Mouse (Mus musculus): ENCODE measurements at regions not wholly inside any gene's neighbourhood (a gene's known extent, or its start where the extent isn't known, plus 50 kb on each side); places are given as distances from the start of the nearest gene placed in this dataset.
"Not testable (repeated sequence)": the region's sequence is repeated elsewhere in the genome, so short reads cannot be mapped to it uniquely, and the experiment has no call there.

- H3K4me3 ChIP-seq (ENCODE audit: low read depth, low read length): no peak overlapping the region
- H3K9me3 ChIP-seq (ENCODE audit: control insufficient read depth): no peaks in the 10 kb centered on the region
- H3K9ac ChIP-seq (ENCODE audit: low read depth, low read length): no peak overlapping the region
- ATAC-seq: no peak
- WGBS: 76% methylated on average over 3 of the region's 3 CpGs
- no peak overlapping the region for H3K27ac ChIP-seq (ENCODE audit: low read depth, low read length)
- H3K36me3 ChIP-seq (ENCODE audit: control insufficient read depth, insufficient read depth): no peaks in the 10 kb centered on the region
- no peaks in the 10 kb centered on the region for H3K4me1 ChIP-seq (replicated peaks; ENCODE audit: control insufficient read depth, insufficient read depth, low read length)
- no peak overlapping the region for H3K4me2 ChIP-seq (replicated peaks; ENCODE audit: low read depth)
- no peak for TF ChIP-seq CTCF (IDR thresholded peaks at IDR 0.05; ENCODE audit: low read depth)
- no peaks in the 10 kb centered on the region for H3K27me3 ChIP-seq (replicated peaks; ENCODE audit: control insufficient read depth, insufficient read depth, low read length)
Observed at GRCm38 (mm10) chr16:50786199-50786598, 195.2 kb upstream of the Ccdc54 start.

DNA sequence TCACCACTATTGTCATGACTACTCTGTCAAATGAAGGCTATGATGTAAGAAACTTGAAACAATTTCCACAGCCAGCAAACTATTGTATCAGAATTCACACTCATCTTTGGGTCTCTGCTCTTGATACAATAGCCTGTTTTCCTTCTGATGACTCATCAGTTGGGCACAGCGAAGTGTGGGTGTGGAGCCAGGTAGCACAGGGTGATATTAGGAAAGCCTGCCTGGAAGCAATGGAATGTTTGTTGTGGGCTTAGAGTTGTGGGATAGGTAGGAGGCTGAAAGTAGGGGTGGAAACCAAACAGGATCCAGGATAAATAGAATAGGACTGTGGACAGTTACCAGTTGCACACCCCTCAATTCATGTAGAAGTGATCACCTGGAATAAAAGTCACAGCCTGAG is 194.4 kb upstream of the Ccdc54 start:
- H3K27ac ChIP-seq (ENCODE audit: low read depth, low read length): no peak overlapping the region
- H3K4me2 ChIP-seq (replicated peaks; ENCODE audit: low read depth): no peak overlapping the region
- H3K27me3 ChIP-seq (replicated peaks; ENCODE audit: control insufficient read depth, insufficient read depth, low read length): no peaks in the 10 kb centered on the region
- no peaks in the 10 kb centered on the region for H3K9me3 ChIP-seq (ENCODE audit: control insufficient read depth)
- no peaks in the 10 kb centered on the region for H3K36me3 ChIP-seq (ENCODE audit: control insufficient read depth, insufficient read depth)
- WGBS: 45% methylated on average over 1 of the region's 1 CpGs
- no peak overlapping the region for H3K9ac ChIP-seq (ENCODE audit: low read depth, low read length)
- no peaks in the 10 kb centered on the region for H3K4me1 ChIP-seq (replicated peaks; ENCODE audit: control insufficient read depth, insufficient read depth, low read length)
- ATAC-seq: no peak
- no peak overlapping the region for H3K4me3 ChIP-seq (ENCODE audit: low read depth, low read length)
- no peak for TF ChIP-seq CTCF (IDR thresholded peaks at IDR 0.05; ENCODE audit: low read depth)

DNA sequence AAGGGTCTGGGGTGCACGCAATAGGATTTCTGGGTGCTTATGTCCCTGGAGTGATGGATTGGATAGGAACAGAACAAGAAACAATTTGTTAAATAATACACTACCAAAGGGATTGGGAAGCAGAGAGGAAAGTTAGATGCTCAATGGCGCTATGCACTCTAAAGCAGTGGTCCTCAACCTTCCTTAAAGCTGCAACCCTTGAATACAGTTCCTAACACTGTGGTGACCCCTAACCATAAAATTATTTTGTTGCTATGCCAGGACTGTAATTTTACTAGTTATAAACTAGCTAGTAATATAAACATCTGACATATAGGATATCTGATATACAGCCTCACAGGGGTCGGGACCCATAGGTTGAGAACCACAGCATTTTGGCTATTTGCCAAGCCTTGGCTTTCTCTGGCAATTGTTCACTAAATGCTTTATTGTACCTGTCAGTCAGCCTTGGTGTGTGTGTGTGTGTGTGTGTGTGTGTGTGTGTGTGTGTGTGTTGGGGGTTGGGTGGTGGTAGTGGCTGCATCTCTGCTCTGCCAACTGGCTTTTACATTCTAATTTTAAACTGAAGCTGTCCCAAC is 193.8 kb upstream of the Ccdc54 start:
- ATAC-seq: no peak
- Histone ChIP-seq H3K27me3 (replicated peaks; ENCODE audit: control insufficient read depth, insufficient read depth, low read length) (no peaks in the 10 kb centered on the region), H3K4me3 (ENCODE audit: low read depth, low read length) (no peak overlapping the region), H3K4me1 (replicated peaks; ENCODE audit: control insufficient read depth, insufficient read depth, low read length) (no peaks in the 10 kb centered on the region), H3K9me3 (ENCODE audit: control insufficient read depth) (no peaks in the 10 kb centered on the region), H3K27ac (ENCODE audit: low read depth, low read length) (no peak overlapping the region), H3K9ac (ENCODE audit: low read depth, low read length) (no peak overlapping the region), H3K36me3 (ENCODE audit: control insufficient read depth, insufficient read depth) (no peaks in the 10 kb centered on the region), H3K4me2 (replicated peaks; ENCODE audit: low read depth) (no peak overlapping the region)
- 63% methylated on average over 3 of the region's 3 CpGs for WGBS
- no peak for TF ChIP-seq CTCF (IDR thresholded peaks at IDR 0.05; ENCODE audit: low read depth)

DNA sequence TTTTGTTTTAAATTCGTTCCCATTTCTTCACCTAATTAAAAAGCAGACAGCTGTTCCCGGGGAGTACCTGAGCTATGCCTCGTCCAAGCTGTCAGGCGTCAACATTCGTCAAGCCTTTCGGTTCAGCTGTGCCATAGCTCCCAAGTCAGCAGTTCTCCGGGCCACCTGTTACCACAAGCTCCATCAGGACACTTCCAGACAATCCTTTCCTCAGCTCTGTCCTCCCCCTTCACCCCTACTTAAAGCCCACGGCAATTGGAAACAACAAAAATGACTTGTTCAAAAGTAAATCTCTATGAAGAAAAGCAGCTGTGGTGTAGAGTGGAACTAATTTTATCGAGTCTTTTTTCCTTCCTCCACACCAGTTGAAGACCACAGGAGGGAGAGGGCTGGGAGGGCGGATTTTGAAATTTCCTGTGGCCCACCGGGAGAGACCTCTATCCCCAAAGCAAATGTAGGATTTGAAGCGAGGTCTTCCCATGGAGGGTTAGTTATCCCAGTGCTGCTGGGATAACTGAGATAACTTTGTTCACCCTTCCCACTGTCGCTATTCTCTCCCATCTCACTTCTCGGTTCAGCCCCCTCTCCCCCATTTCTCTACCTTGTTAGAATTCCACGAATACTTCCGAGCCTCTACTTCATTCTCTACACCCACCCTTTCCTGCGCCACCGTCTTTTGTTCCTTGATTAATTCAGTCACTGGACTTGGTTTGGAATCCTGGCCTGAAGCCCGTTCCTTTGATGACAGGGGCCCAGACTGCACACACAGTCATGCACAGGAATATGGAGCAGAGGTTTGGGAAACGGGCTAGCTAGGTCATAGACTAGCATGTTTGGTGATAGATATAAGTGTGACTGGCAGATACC is 193.1 kb upstream of the Ccdc54 start:
- Histone ChIP-seq H3K27ac (ENCODE audit: low read depth, low read length) (no peak overlapping the region), H3K4me3 (ENCODE audit: low read depth, low read length) (no peak overlapping the region), H3K4me2 (replicated peaks; ENCODE audit: low read depth) (no peak overlapping the region), H3K36me3 (ENCODE audit: control insufficient read depth, insufficient read depth) (no peaks in the 10 kb centered on the region), H3K9ac (ENCODE audit: low read depth, low read length) (no peak overlapping the region), H3K27me3 (replicated peaks; ENCODE audit: control insufficient read depth, insufficient read depth, low read length) (no peaks in the 10 kb centered on the region), H3K9me3 (ENCODE audit: control insufficient read depth) (no peaks in the 10 kb centered on the region), H3K4me1 (replicated peaks; ENCODE audit: control insufficient read depth, insufficient read depth, low read length) (peaks cover 3% of the 10 kb centered on the region; the same call in 1 of the 2 replicates)
- ATAC-seq: no peak
- no peak for TF ChIP-seq CTCF (IDR thresholded peaks at IDR 0.05; ENCODE audit: low read depth)
- WGBS: 64% methylated on average over 20 of the region's 20 CpGs

DNA sequence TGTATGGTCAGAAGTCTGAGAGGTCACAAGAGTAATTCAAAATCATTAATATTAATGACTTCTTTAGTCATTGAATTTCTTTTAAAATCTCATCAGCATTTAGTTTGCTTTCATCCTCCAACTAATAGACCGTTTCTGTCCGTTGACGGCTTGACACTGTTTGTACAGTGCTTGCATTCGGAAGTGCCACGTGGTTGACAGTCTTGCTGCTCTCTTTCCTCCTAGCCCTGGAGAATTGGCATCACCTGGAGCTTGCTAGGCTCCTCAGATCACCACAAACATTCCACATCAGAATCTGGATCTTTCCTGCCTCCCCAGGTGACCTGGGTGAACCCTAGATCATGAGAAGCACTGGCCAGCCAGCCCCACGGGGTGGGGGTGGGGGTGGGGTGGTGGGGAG is 192.3 kb upstream of the Ccdc54 start:
- Histone ChIP-seq H3K27ac (ENCODE audit: low read depth, low read length) (no peak overlapping the region), H3K27me3 (replicated peaks; ENCODE audit: control insufficient read depth, insufficient read depth, low read length) (no peaks in the 10 kb centered on the region), H3K9ac (ENCODE audit: low read depth, low read length) (no peak overlapping the region), H3K4me3 (ENCODE audit: low read depth, low read length) (no peak overlapping the region), H3K4me2 (replicated peaks; ENCODE audit: low read depth) (no peak overlapping the region), H3K4me1 (replicated peaks; ENCODE audit: control insufficient read depth, insufficient read depth, low read length) (peaks cover 3% of the 10 kb centered on the region; the same call in 1 of the 2 replicates), H3K9me3 (ENCODE audit: control insufficient read depth) (no peaks in the 10 kb centered on the region), H3K36me3 (ENCODE audit: control insufficient read depth, insufficient read depth) (no peaks in the 10 kb centered on the region)
- no peak for ATAC-seq
- no peak for TF ChIP-seq CTCF (IDR thresholded peaks at IDR 0.05; ENCODE audit: low read depth)
- 49% methylated on average over 6 of the region's 6 CpGs for WGBS

GRCm38 (mm10) chr16:50779030-50779784 is 188.3 kb upstream of the Ccdc54 start:
- TF ChIP-seq CTCF (IDR thresholded peaks at IDR 0.05; ENCODE audit: low read depth): no peak
- Histone ChIP-seq H3K36me3 (ENCODE audit: control insufficient read depth, insufficient read depth) (no peaks in the 10 kb centered on the region), H3K9me3 (ENCODE audit: control insufficient read depth) (no peaks in the 10 kb centered on the region), H3K9ac (ENCODE audit: low read depth, low read length) (no peak overlapping the region), H3K4me1 (replicated peaks; ENCODE audit: control insufficient read depth, insufficient read depth, low read length) (peaks cover 3% of the 10 kb centered on the region; the same call in 1 of the 2 replicates), H3K4me2 (replicated peaks; ENCODE audit: low read depth) (no peak overlapping the region; the same call in 1 of the 2 replicates), H3K27ac (ENCODE audit: low read depth, low read length) (no peak overlapping the region), H3K4me3 (ENCODE audit: low read depth, low read length) (no peak overlapping the region), H3K27me3 (replicated peaks; ENCODE audit: control insufficient read depth, insufficient read depth, low read length) (no peaks in the 10 kb centered on the region)
- no peak for ATAC-seq
- WGBS: 20% methylated on average over 6 of the region's 6 CpGs

DNA sequence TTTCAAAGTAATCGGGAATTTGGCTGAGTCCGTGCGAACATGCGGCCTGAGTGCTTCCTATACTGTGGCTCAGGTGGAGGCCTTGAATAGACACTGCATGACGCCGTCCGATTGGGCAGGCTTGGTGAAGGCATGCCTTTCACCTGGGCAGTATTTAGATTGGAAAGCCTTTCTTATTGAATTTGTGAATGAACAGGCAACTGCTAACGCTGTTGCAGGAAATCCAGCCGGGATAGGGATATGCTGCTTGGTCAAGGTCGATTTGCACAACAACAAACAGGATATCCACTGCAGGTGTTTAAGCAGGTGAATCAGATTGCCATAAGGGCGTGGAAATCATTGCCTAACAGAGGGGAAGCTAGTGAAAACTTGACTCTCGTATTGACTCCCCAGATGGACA is 183.7 kb upstream of the Ccdc54 start:
- H3K27ac ChIP-seq (ENCODE audit: low read depth, low read length); H3K4me2 ChIP-seq (replicated peaks; ENCODE audit: low read depth); H3K4me3 ChIP-seq (ENCODE audit: low read depth, low read length); H3K27me3 ChIP-seq (replicated peaks; ENCODE audit: control insufficient read depth, insufficient read depth, low read length); H3K36me3 ChIP-seq (ENCODE audit: control insufficient read depth, insufficient read depth); H3K4me1 ChIP-seq (replicated peaks; ENCODE audit: control insufficient read depth, insufficient read depth, low read length); ATAC-seq; H3K9me3 ChIP-seq (ENCODE audit: control insufficient read depth); H3K9ac ChIP-seq (ENCODE audit: low read depth, low read length): not testable (repeated sequence)
- WGBS: 91% methylated on average over 12 of the region's 12 CpGs

Data from intestine, postnatal 0 days (tissue).